Mouse (Mus musculus) megakaryocyte, embryonic 14.5 days (primary cell): Measurements from ENCODE around the gene Abcb5.

ENCODE experiments used
- FLI1 ChIP-seq: IDR thresholded peaks from 2 replicates; pipeline ENCODE4 v1.6.1; 2012; ENCODE audit warnings: low read length, inconsistent platforms, mixed read lengths
- GATA1 ChIP-seq: IDR thresholded peaks from 3 replicates; pipeline ENCODE4 v1.6.1; 2012; ENCODE audit warnings: mixed read lengths, low read length, inconsistent platforms, borderline replicate concordance

DNA sequence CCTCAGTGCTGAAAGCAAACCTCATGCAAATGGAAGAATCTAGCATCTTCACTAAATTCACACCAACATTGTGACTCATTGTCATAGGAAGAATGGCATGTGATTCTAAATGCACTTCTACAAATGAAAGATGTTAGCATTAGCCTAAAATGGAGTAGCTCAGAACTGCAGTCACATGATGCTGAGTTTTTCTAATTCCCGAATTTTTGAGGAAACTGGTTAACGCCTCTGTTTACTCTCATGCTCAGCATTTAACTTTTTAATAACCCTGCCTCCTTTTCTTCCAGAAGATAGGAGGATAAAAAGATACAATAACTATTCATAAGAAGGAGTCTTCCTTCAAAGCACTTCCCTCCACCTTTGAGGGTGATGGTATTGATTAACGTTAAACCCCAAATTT, 121.4 kb downstream of the Abcb5 start:
- TF ChIP-seq GATA1, result no peak
- TF ChIP-seq FLI1, result no peak
